Mouse (Mus musculus) monocyte, adult 5-6 weeks (primary cell): Measurements from ENCODE around the gene Cdc14b. TPM values are rescaled to one million over a fixed set of nuclear protein-coding genes. Genes with fewer than 3 reads are reported as not detected.
A peak's percentile ranks its signal among the peaks of the same experiment; 100 is the strongest.

ENCODE experiments used
- ATAC-seq: fragments of 153-309, 156-312 bp; replicated peaks from 2 replicates; pipeline ENCODE4 v1.8.0; 2017; ENCODE audit warnings: mild to moderate bottlenecking; ENCODE audit not compliant: low TSS enrichment, insufficient number of reproducible peaks, severe bottlenecking, poor library complexity, low FRiP score
- total RNA-seq: library from RNA; stranded (forward); fragments of 200-1000, 200-491, 200-594 nt; gene quantifications from 3 replicates; pipeline ENCODE4 v1.2.3, GENCODE M21; 2017

The Cdc14b gene
- total RNA-seq, result 6.2 to 17.5 TPM (median 8.9 TPM) in 3 replicates

- ATAC-seq, result peak; percentile 66
Observed at GRCm38 (mm10) chr13:64274879-64275753, at the start of gene Cdc14b. Gene Cdc14b (minus strand): TSS chr13:64275290.

DNA sequence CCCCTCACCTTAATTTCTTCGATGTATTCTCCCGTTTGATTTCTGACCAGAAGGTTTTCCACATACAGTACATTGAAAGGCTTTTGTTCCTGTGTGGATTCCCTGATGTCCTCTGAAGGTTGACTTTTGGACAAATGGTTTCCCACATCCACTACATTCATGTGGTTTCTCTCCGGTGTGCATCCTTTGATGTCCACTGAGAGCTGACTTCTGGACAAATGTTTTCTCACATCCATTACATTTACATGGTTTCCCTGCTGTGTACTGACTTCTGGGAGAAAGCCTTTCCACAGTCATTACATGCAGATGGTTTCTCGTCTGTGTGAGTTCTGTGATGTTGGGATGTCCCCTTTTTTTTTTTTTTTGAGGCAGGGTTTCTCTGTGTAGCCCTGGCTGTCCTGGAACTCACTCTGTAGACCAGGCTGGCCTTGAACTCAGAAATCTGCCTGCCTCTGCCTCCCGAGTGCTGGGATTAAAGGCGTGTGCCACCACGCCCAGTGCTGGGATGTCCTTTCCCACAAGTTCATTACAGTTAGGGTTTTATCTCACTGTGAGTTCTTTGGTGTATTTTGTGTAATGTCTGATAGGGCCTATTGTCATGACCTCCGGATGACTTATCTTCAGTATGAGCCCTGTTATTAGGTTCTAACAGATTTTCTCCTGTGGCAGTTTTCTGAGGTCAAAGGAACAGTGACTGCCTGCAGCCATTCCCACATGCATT, 47.6 kb upstream of the Cdc14b start:
- no peak for ATAC-seq

DNA sequence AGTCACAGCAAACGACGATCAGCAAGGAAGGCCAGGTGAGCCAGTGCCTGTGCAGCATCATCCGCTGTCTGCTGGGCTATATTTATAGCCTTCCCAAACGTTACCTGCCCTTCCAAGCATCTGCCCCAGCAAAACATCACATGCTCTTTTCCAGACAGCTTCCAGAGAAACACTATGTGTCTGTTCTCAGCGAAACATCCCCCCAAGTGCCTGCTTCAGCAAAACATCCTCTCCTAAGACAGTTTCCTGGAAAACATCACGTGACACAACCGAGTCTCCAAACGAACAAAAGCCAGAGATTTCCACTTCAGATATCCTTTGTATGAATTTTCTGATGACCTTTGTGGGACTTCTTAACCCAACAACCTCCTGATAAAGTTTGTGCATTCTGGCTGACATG, 45.2 kb upstream of the Cdc14b start:
- ATAC-seq, result no peak

- no peak for ATAC-seq
Observed at GRCm38 (mm10) chr13:64319782-64320181, 44.7 kb upstream of the Cdc14b start.

DNA sequence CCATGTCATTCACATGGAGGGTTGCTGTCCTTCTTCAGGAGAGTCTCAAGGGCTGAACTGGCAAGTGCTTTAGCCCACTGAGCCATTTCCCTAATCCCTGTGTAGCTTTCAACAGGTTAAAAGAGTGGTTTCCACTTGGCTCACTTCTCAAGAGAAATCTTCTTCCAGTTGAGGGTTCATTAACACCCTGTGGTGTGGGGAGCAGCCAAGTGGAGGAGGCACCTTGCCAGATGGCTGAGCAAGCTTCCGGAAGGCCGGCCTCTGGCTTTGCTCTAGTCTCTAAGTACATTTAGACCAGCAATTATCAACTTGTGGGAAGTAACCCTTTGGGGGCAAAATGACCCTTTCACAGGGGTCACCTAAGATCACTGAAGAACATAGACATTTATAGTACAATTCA, 43.3 kb upstream of the Cdc14b start:
- ATAC-seq, result no peak

DNA sequence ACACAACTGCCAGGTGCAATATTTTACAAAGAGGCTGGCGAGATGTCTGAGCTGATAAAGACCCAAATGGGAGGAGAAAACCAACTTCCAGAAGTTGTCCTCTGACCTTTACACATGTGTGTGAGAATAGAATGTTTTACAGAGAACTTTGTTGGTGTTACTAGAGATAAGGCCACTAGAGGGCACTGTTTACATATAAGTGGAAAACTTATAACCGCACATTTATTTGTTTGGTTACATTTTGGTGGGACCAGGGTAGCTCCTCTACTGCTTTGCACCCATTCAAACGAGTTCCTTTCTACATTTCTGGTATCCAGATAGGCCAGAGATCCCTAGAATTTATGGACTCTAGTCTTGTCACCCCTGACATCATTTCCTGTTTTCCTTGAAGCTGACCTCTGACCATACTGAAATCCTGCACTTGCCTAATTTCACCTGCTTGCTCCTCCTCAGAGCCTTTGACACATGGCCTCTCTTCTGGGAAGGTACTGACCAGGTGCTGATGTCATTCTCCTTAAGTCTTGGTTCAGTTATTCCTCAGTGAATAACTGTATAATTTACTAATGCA, 40.5 kb upstream of the Cdc14b start:
- 0 out of 2 replicates have a peak, but pooled peaks have one; percentile 15 for ATAC-seq

- no peak for ATAC-seq
Observed at GRCm38 (mm10) chr13:64314041-64314440, 39.0 kb upstream of the Cdc14b start.

DNA sequence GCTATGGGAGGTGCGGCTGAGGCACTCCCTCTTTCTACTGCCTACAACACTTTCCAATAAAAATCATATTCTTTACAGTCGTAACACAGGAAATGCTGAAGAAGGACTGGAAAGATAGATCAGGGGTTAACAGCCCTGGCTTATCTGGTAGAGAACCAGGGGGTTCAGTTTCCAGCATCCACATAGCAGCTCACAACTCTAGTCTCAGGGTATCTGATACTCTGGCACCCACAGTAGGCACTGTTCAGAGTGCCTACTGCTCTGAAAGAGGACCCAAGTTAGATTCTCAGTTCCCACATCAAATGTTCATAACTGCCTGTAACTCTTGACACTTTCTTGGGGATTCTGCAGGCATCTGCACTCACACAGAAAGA, 37.8 kb upstream of the Cdc14b start:
- ATAC-seq, result 0 out of 2 replicates have a peak, but pooled peaks have one; percentile 8

- peak; percentile 80 for ATAC-seq
Observed at GRCm38 (mm10) chr13:64312024-64312915, 37.2 kb upstream of the Cdc14b start, which contains the start of gene Aaed1. Gene Aaed1 (minus strand): TSS chr13:64312710.

DNA sequence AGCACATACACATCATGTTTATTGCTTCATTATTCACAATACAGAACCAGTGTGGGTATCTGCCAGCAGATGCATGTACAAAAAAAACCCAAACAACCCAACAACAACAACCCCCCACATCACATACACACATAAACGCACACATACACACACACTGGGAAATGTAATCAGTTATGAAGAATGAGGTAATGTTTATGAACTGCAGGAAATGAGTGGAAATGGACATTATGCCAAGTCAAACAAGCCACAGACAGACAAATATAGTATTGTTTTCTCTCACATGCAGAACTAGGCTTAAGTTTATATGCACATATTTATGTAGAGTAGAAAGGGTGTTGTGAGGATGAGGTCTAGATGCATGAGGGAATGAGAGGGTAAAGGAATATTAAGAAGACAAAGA, 36.2 kb upstream of the Cdc14b start:
- no peak for ATAC-seq

DNA sequence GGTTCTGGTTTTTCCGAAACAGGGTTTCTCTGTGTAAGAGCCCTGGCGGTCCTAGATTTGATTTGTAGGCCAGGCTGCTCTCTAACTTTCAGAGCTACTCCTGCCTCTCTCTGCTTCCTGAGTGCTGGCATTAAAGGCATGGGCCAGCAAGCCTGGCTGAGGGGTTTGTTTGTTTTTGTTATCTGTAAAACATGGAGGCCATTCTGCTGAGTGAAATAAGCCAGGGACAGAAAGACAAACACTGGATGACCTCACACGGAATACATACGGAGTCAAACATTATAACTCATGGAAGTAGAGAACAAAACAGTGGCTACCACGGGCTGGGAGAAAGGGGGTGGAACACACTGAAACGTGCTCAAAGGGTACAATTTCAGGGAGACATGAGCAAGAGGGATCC, 35.5 kb upstream of the Cdc14b start:
- no peak for ATAC-seq

GRCm38 (mm10) chr13:64309842-64310241, 34.8 kb upstream of the Cdc14b start:
- ATAC-seq, result no peak

GRCm38 (mm10) chr13:64309036-64309435, 33.9 kb upstream of the Cdc14b start:
- no peak for ATAC-seq

DNA sequence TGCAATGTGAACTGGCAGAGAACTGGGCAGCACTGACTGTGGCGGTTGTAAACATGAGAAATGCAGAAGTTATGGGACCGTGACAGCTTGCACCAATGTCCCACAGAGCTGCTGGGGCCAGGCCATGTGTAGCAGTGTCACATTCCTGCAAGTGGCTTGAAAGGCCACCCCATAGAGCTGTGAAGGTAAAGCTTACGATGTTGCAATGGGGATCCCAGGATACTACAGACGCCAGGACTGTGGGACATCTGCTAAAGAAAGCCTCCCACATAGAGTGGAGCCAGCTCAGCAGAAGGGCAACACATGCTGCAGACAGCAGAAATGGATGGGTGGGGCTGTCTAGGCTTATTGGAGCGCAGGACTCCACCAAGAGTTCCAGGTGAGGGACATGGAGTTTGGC, 32.4 kb upstream of the Cdc14b start:
- ATAC-seq, result no peak

- ATAC-seq, result peak; percentile 51; the same call in 1 of the 2 replicates
Observed at GRCm38 (mm10) chr13:64306078-64306477, 31.0 kb upstream of the Cdc14b start.

GRCm38 (mm10) chr13:64299069-64299468, 24.0 kb upstream of the Cdc14b start:
- ATAC-seq, result no peak

DNA sequence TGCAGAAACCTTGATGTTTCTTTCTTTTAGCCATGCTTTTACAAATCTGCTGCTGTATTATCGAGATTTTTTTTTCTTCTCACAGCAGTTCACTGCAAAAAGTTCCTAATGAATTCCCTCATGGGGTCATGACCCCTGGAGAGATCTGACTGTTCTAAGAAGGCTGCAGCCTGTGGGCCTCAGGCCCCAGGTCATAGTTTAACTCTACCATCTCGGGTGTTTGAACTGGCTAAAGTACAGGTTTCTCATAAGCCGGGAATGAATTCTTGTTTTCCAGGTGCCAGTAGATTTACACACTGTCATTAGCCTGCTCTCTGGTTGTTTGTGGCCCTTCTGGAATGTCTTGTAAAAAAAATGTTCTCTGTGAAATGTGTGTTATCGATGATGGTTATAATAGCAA, 11.7 kb upstream of the Cdc14b start:
- no peak for ATAC-seq

GRCm38 (mm10) chr13:64286321-64286720, 11.2 kb upstream of the Cdc14b start:
- no peak for ATAC-seq

- no peak for ATAC-seq
Observed at GRCm38 (mm10) chr13:64284676-64285075, 9.6 kb upstream of the Cdc14b start.
